Comparison of ENCODE assay signal across 11 mouse cellular contexts in genomic region chr15:101201414-101201813, GRCm38 (mm10). TPM values are rescaled to one million over a fixed set of nuclear protein-coding genes. Genes with fewer than 3 reads are reported as not detected.
A peak's percentile ranks its signal among the peaks of the same experiment; 100 is the strongest.
DNase-seq lines count a peak whose midpoint lies in the region.
"Had no signal": no experiment of that assay in that cellular context is flagged by ENCODE, and none has a peak within 500 bp of the region (broad histone marks: within the 10 kb centered on the region; RNA-seq: fewer than 3 reads in every experiment).

No protein-coding gene starts in this region.

- peak; percentile 89 for DNase-seq in brain, adult 2 months (ENCODE audit: low read depth, low spot score)
- peak; percentile 72 to 86 for DNase-seq in cerebellum, adult 18-20 months
- DNase-seq in cerebellum, adult 9-11 months: peak; percentile 81
- DNase-seq in cerebellum, postnatal 36 days: peak; percentile 73
- no peak for DNase-seq in gastrocnemius, postnatal 14 days
- DNase-seq in kidney, postnatal 14 days: no peak
- DNase-seq in adrenal gland, adult 8-10 months: no peak
- DNase-seq: adrenal gland, postnatal 14 days; embryo, embryonic 11 days; heart, adult 2 months; kidney, adult 18-20 months had no signal

- intact Hi-C loops in gastrocnemius, postnatal 14 days (cut with DNase I; ENCODE audit: low total_unique reads): no loop called here

RNA-seq across cellular contexts. Expression of gene Grasp, which starts 22.6 kb away (rescaled TPM):
- 1 to 10 TPM; 8.3 to 9.4 TPM for total RNA-seq in gastrocnemius, postnatal 14 days (2021)
- total RNA-seq in adrenal gland, adult 8-10 months (2022): 10 to 100 TPM in 3 of 4 experiments, 1 to 10 TPM in 1; 8.8 to 19.6 (median 17.1) TPM

RNA-seq across cellular contexts. Expression of gene Acvr1b, which starts 27.5 kb away (rescaled TPM):
- total RNA-seq in gastrocnemius, postnatal 14 days (2021): 10 to 100 TPM; 21.8 to 29.9 TPM
- total RNA-seq in adrenal gland, adult 8-10 months (2022): 10 to 100 TPM in 3 of 4 experiments, 1 to 10 TPM in 1; 8.6 to 15.4 (median 12.1) TPM

RNA-seq across cellular contexts. Expression of gene Nr4a1, which starts 52.7 kb away (rescaled TPM):
- total RNA-seq in gastrocnemius, postnatal 14 days (2021): 10 to 100 TPM; 30.5 to 49.0 TPM
- 100 to 1,000 TPM in 2 of 4 experiments, 10 to 100 TPM in 2; 42.9 to 895 (median 124) TPM for total RNA-seq in adrenal gland, adult 8-10 months (2022)

Comparison
In these comparisons a context has a peak if more than half of its experiments do, and no peak if none do; other contexts are left out.
1. DNase-seq: peak in brain, adult 2 months (single experiment), cerebellum, adult 18-20 months (2 of 2), cerebellum, adult 9-11 months (single experiment) and cerebellum, postnatal 36 days (2 of 2); none in gastrocnemius, postnatal 14 days (single experiment), kidney, postnatal 14 days (single experiment) and adrenal gland, adult 8-10 months (single experiment).